Mouse (Mus musculus) heart, embryonic 13.5 days (tissue): ENCODE measurements around the gene G3bp2. TPM values are rescaled to one million over a fixed set of nuclear protein-coding genes. Genes with fewer than 3 reads are reported as not detected.

Experiments used
- ATAC-seq: fragments of 200-750 bp; cut with Nextera tagmentation; 2 replicates; pipeline ENCODE4 v1.8.0; 2017; ENCODE audit warnings: moderate TSS enrichment; ENCODE audit not compliant: insufficient number of reproducible peaks, low FRiP score, low TSS enrichment; ENCODE audit errors: extremely low read depth
- H3K27ac ChIP-seq: fragments of 300-500 bp; sonication (generic); replicated peaks from 2 replicates; pipeline ENCODE4 v1.5.1; 2015; ENCODE audit warnings: moderate library complexity, mild to moderate bottlenecking, inconsistent platforms
- H3K27me3 ChIP-seq: fragments of 300-500 bp; sonication (generic); replicated peaks from 2 replicates; pipeline ENCODE4 v1.6.1; 2015; ENCODE audit warnings: mild to moderate bottlenecking, inconsistent platforms
- H3K36me3 ChIP-seq: fragments of 300-500 bp; sonication (generic); 2 replicates; pipeline ENCODE4 v1.6.1; 2015; ENCODE audit warnings: mild to moderate bottlenecking, inconsistent platforms
- H3K4me1 ChIP-seq: fragments of 300-500 bp; sonication (generic); 2 replicates; pipeline ENCODE4 v1.6.1; 2015; ENCODE audit warnings: inconsistent platforms
- H3K4me2 ChIP-seq: fragments of 300-500 bp; sonication (generic); 2 replicates; pipeline ENCODE4 v1.6.1; 2015; ENCODE audit warnings: inconsistent platforms, mild to moderate bottlenecking, moderate library complexity
- H3K4me3 ChIP-seq: fragments of 300-500 bp; sonication (generic); 2 replicates; pipeline ENCODE4 v1.5.1; 2015; ENCODE audit warnings: moderate library complexity, mild to moderate bottlenecking, inconsistent platforms
- H3K9ac ChIP-seq: fragments of 300-500 bp; sonication (generic); 2 replicates; pipeline ENCODE4 v1.6.1; 2015; ENCODE audit warnings: inconsistent platforms, mild to moderate bottlenecking, moderate library complexity
- H3K9me3 ChIP-seq: fragments of 300-500 bp; sonication (generic); 2 replicates; pipeline ENCODE4 v1.6.1; 2016; ENCODE audit warnings: inconsistent platforms
- WGBS: fragments of 180-500 bp; shearing (Covaris S2); methylation state at CpG from one replicate; pipeline ENCODE4 v1.1.7; 2015; ENCODE audit warnings: mixed read lengths; 5-methylcytosine and 5-hydroxymethylcytosine counted together
- polyA plus RNA-seq: library from polyadenylated mRNA; unstranded; fragments of >200 nt; fragmentation: Nextera tagmentation; extraction: Ambion mirVana; gene quantifications from 2 replicates; pipeline ENCODE4 v1.2.1, GENCODE M21; 2015

Gene G3bp2
- polyA plus RNA-seq, 1 experiment from 2014 or later: 132 TPM

DNA sequence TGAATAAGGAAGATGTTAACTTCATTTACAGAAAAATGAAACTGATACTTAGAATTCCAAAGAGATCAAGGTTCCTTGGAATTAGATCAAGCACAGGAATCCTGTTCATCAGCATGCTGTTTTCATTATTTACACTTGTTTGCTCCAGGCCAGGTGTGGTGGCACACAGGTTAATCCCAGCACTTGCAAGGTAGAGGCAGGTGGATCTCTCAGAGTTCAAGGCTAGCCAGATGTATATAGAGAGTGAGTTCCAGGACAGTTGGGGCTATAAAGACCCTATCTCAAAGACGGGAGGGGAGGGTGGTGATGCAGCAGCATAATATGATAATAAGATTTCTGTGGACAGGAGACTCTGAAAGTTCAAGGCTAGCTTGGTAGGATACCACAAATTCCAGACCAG lies 3.1 kb downstream of the G3bp2 start:
- no peak for ATAC-seq
- Histone ChIP-seq H3K4me3 (no peak overlapping the region), H3K4me2 (no peak overlapping the region), H3K9ac (no peak overlapping the region), H3K4me1 (peaks cover 46% of the 10 kb centered on the region), H3K27ac (no peak overlapping the region), H3K36me3 (no peaks in the 10 kb centered on the region), H3K9me3 (no peaks in the 10 kb centered on the region), H3K27me3 (no peaks in the 10 kb centered on the region)
- 40% methylated on average over 1 of the region's 1 CpGs for WGBS

DNA sequence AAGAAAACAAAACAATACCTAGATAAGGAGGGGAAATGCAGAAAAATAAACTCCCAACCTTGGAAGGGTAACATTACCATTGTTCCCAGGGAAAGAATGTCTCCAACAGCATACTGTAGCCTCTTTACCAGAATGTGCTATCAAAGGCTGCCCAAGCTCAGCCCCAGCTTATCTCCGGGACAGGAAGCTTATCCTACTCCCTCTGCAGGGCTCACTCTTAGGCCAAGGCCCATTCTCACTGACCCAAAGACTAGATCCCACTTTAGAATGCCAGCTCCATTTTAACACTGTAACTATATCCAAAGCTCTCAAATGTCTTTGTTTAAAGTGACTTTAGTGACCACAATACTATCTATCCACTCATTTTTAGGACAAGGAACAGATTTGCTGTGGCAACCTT lies 4.2 kb downstream of the G3bp2 start:
- no peak overlapping the region for H3K4me3 ChIP-seq
- H3K4me1 ChIP-seq: peaks cover 47% of the 10 kb centered on the region
- H3K36me3 ChIP-seq: no peaks in the 10 kb centered on the region
- peak overlapping the region; percentile 33 for H3K4me2 ChIP-seq
- no peaks in the 10 kb centered on the region for H3K9me3 ChIP-seq
- H3K27me3 ChIP-seq: no peaks in the 10 kb centered on the region
- WGBS: 5% methylated on average over 1 of the region's 1 CpGs
- H3K27ac ChIP-seq: peak overlapping the region; percentile 65
- no peak overlapping the region for H3K9ac ChIP-seq
- ATAC-seq: no peak

- Histone ChIP-seq H3K27me3 (no peaks in the 10 kb centered on the region), H3K36me3 (no peaks in the 10 kb centered on the region), H3K9me3 (no peaks in the 10 kb centered on the region), H3K27ac (peak overlapping the region; percentile 65), H3K4me2 (peak overlapping the region; percentile 33), H3K4me1 (peaks cover 49% of the 10 kb centered on the region), H3K9ac (no peak overlapping the region), H3K4me3 (no peak overlapping the region)
- ATAC-seq: no peak
These were observed 4.8 kb downstream of the G3bp2 start for GRCm38 (mm10) chr5:92078751-92079150.

- H3K27ac ChIP-seq: no peak overlapping the region
- WGBS: 64% methylated on average over 1 of the region's 1 CpGs
- no peaks in the 10 kb centered on the region for H3K27me3 ChIP-seq
- peaks cover 15% of the 10 kb centered on the region for H3K36me3 ChIP-seq
- no peak overlapping the region for H3K4me2 ChIP-seq
- ATAC-seq: no peak
- H3K4me1 ChIP-seq: peaks cover 39% of the 10 kb centered on the region
- no peak overlapping the region for H3K9ac ChIP-seq
- H3K9me3 ChIP-seq: no peaks in the 10 kb centered on the region
- no peak overlapping the region for H3K4me3 ChIP-seq
These were observed 7.2 kb downstream of the G3bp2 start for GRCm38 (mm10) chr5:92076273-92076672.

DNA sequence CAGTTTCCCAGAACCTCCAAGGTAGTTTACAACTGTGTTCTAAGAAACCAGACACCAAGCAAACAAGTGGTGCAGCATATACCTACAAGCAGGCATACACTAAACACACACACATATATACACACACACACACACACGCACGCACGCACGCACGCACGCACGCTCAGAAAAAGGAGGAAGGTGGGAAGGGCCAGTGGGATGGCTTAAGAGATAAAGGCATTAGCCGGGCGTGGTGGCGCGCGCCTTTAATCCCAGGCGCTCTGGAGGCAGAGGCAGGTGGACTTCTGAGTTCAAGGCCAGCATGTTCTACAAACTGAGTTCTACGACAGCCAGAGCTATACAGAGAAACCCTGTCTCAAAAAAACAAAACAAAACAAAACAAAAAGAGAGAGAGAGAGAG lies 9.5 kb downstream of the G3bp2 start:
- Histone ChIP-seq H3K4me2 (no peak overlapping the region), H3K27me3 (no peaks in the 10 kb centered on the region), H3K36me3 (peaks cover 34% of the 10 kb centered on the region), H3K9ac (no peak overlapping the region), H3K27ac (no peak overlapping the region), H3K4me1 (peaks cover 18% of the 10 kb centered on the region), H3K4me3 (no peak overlapping the region), H3K9me3 (no peaks in the 10 kb centered on the region)
- WGBS: 88% methylated on average over 14 of the region's 14 CpGs
- no peak for ATAC-seq

DNA sequence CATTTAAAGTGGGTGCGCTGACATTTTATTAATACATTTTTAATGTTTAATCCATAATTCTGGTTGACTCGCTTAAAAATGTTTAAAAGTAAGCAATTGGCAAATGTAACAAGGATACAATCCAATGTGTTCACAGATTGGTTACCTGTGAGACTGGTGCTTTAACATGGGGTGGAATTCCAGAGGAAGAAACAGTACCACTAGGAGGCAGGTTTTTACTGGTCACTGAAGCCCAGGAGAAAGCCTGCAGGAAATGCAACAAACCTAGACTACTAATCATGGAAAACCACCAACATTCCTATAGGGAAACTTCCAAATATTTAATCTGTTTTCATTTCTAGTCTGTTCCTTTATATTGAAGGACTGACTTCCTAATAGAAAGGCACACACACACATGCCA lies 20.3 kb downstream of the G3bp2 start:
- Histone ChIP-seq H3K4me1 (no peaks in the 10 kb centered on the region), H3K4me2 (no peak overlapping the region), H3K36me3 (peaks cover 87% of the 10 kb centered on the region), H3K4me3 (no peak overlapping the region), H3K9ac (no peak overlapping the region), H3K27ac (no peak overlapping the region), H3K9me3 (no peaks in the 10 kb centered on the region), H3K27me3 (no peaks in the 10 kb centered on the region)
- WGBS: 95% methylated on average over 2 of the region's 2 CpGs
- no peak for ATAC-seq

GRCm38 (mm10) chr5:92052866-92053265 lies 30.7 kb downstream of the G3bp2 start:
- Histone ChIP-seq H3K4me3 (no peak overlapping the region), H3K27me3 (no peaks in the 10 kb centered on the region), H3K9me3 (no peaks in the 10 kb centered on the region), H3K4me2 (no peak overlapping the region), H3K9ac (no peak overlapping the region), H3K27ac (no peak overlapping the region), H3K4me1 (no peaks in the 10 kb centered on the region), H3K36me3 (peaks cover 61% of the 10 kb centered on the region)
- 90% methylated on average over 6 of the region's 6 CpGs for WGBS
- ATAC-seq: no peak

DNA sequence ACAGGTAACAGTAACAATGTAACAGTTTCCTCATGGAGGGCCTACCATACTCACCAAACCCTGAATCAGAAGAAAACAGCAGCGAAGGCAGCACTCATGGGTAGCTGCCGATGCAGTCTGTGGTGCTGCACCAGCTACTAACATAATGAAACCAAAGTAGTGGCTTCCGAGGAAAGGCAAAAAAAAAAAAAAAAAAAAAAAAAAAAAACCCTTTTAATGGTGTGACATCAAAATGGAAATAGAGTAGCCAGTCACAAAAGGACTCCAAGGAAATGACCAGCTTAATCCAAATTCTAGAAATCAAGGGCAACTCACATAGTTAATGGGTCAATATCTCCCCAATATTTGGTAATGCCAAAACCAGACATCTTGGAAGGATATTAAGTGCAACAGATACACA lies 33.1 kb downstream of the G3bp2 start:
- Histone ChIP-seq H3K4me3 (no peak overlapping the region), H3K4me1 (no peaks in the 10 kb centered on the region), H3K27me3 (no peaks in the 10 kb centered on the region), H3K27ac (no peak overlapping the region), H3K9me3 (no peaks in the 10 kb centered on the region), H3K9ac (no peak overlapping the region), H3K36me3 (peaks cover 36% of the 10 kb centered on the region), H3K4me2 (no peak overlapping the region)
- ATAC-seq: no peak
- WGBS: 85% methylated on average over 3 of the region's 3 CpGs

GRCm38 (mm10) chr5:92043783-92044182 lies 39.7 kb downstream of the G3bp2 start, which contains the start of gene Cdkl2:
Cdkl2 (minus strand) TSS chr5:92043883.
- WGBS: 73% methylated on average over 4 of the region's 4 CpGs

GRCm38 (mm10) chr5:92042377-92043348 lies 40.9 kb downstream of the G3bp2 start:
- peaks cover 7% of the 10 kb centered on the region; the same call in 1 of the 2 replicates for H3K4me1 ChIP-seq
- ATAC-seq: peak; percentile 99
- H3K4me3 ChIP-seq: peak overlapping the region; percentile 88
- H3K27ac ChIP-seq: 0 out of 2 replicates have a peak overlapping the region, but pooled peaks have one; percentile 53
- H3K4me2 ChIP-seq: peak overlapping the region; percentile 95
- H3K9ac ChIP-seq: peak overlapping the region; percentile 79
- peaks cover 17% of the 10 kb centered on the region for H3K27me3 ChIP-seq
- H3K36me3 ChIP-seq: no peaks in the 10 kb centered on the region
- H3K9me3 ChIP-seq: no peaks in the 10 kb centered on the region
- WGBS: under 1% methylated on average over 68 of the region's 68 CpGs

More at GRCm38 (mm10) chr5:92043783-92044182, 39.7 kb downstream of the G3bp2 start, which contains the start of gene Cdkl2:
- H3K9ac ChIP-seq: peak within 1 kb of the TSS; percentile 79
- peak within 1 kb of the TSS; percentile 88 for H3K4me3 ChIP-seq
- 0 out of 2 replicates have a peak within 1 kb of the TSS, but pooled peaks have one; percentile 53 for H3K27ac ChIP-seq
- no peaks in the 10 kb centered on the region for H3K9me3 ChIP-seq
- no peak for ATAC-seq
- H3K36me3 ChIP-seq: no peaks in the 10 kb centered on the region
- peaks cover 17% of the 10 kb centered on the region for H3K27me3 ChIP-seq
- peaks cover 7% of the 10 kb centered on the region; the same call in 1 of the 2 replicates for H3K4me1 ChIP-seq
- peak within 1 kb of the TSS; percentile 95 for H3K4me2 ChIP-seq

GRCm38 (mm10) chr5:92019960-92020359 lies 63.6 kb downstream of the G3bp2 start:
- WGBS: 40% methylated on average over 2 of the region's 2 CpGs
- H3K4me3 ChIP-seq: no peak overlapping the region
- no peak overlapping the region for H3K27ac ChIP-seq
- H3K4me2 ChIP-seq: no peak overlapping the region
- H3K9ac ChIP-seq: no peak overlapping the region
- H3K4me1 ChIP-seq: 0 out of 2 replicates have a peak, but pooled peaks cover 4% of the 10 kb centered on the region
- H3K36me3 ChIP-seq: no peaks in the 10 kb centered on the region
- no peaks in the 10 kb centered on the region for H3K27me3 ChIP-seq
- no peaks in the 10 kb centered on the region for H3K9me3 ChIP-seq
- ATAC-seq: no peak
